Mouse (Mus musculus) MEL (cell line): ENCODE results near the gene Sox6.

ENCODE experiments used
- GATA1 ChIP-seq: IDR thresholded peaks from 2 replicates; pipeline ENCODE4 v1.6.1; 2011; ENCODE audit warnings: low read depth, low read length, improper control_type of control experiment
- POLR2A ChIP-seq, 2 experiments: IDR thresholded peaks; 2 replicates each; pipeline ENCODE4 v1.6.1; 2011 to 2012; ENCODE audit warnings: low read length in 2 of 2, mild to moderate bottlenecking in 2 of 2, control low read depth in 1 of 2, improper control_type of control experiment in 1 of 2, low read depth in 1 of 2, moderate library complexity in 1 of 2; ENCODE audit not compliant: control insufficient read depth in 1 of 2, insufficient read depth in 1 of 2, poor library complexity in 1 of 2
- POLR2AphosphoS2 ChIP-seq: IDR thresholded peaks from 2 replicates; pipeline ENCODE4 v1.6.1; 2011; ENCODE audit warnings: low read length, improper control_type of control experiment

GRCm38 (mm10) chr7:115794139-115794858, 244.3 kb downstream of the Sox6 start:
- TF ChIP-seq POLR2AphosphoS2 (no peak), GATA1 (no peak), POLR2A (IDR thresholded peaks at IDR 0.05; ENCODE audit: control insufficient read depth in 1 of 2, insufficient read depth in 1 of 2, low read depth in 1 of 2, low read length in 2 of 2, poor library complexity in 1 of 2) (no peak)
